Mouse (Mus musculus) hindbrain, embryonic 14.5 days (tissue): ENCODE data around the gene Myct1. TPM values are rescaled to one million over a fixed set of nuclear protein-coding genes. Genes with fewer than 3 reads are reported as not detected.
A peak's percentile ranks its signal among the peaks of the same experiment; 100 is the strongest.

Experiments
- ATAC-seq: fragments of 200-750 bp; cut with Nextera tagmentation; 2 replicates; pipeline ENCODE4 v1.8.0; 2017; ENCODE audit warnings: moderate number of reproducible peaks, mild to moderate bottlenecking, moderate TSS enrichment, moderate library complexity; ENCODE audit not compliant: low FRiP score
- DNase-seq: peaks from one replicate; pipeline ENCODE4 v3.0.0-alpha.2; 2015; ENCODE audit warnings: low spot score
- H3K27ac ChIP-seq: fragments of 300-500 bp; sonication (generic); 2 replicates; pipeline ENCODE4 v1.5.1; 2014; ENCODE audit warnings: mild to moderate bottlenecking, moderate library complexity
- H3K27me3 ChIP-seq: fragments of 300-500 bp; sonication (generic); 2 replicates; pipeline ENCODE4 v1.6.1; 2014; ENCODE audit warnings: mild to moderate bottlenecking, low read length, mixed read lengths; ENCODE audit not compliant: control insufficient read depth, insufficient read depth
- H3K36me3 ChIP-seq: fragments of 300-500 bp; sonication (generic); replicated peaks from 2 replicates; pipeline ENCODE4 v1.6.1; 2014; ENCODE audit not compliant: control insufficient read depth, insufficient read depth
- H3K4me1 ChIP-seq: fragments of 300-500 bp; sonication (generic); replicated peaks from 2 replicates; pipeline ENCODE4 v1.6.1; 2014; ENCODE audit warnings: antibody characterized with exemption, low read length, mixed read lengths; ENCODE audit not compliant: control insufficient read depth, insufficient read depth
- H3K4me2 ChIP-seq: fragments of 300-500 bp; sonication (generic); replicated peaks from 2 replicates; pipeline ENCODE4 v1.6.1; 2014; ENCODE audit warnings: mild to moderate bottlenecking, moderate library complexity
- H3K4me3 ChIP-seq: fragments of 300-500 bp; sonication (generic); replicated peaks from 2 replicates; pipeline ENCODE4 v1.5.1; 2014; ENCODE audit warnings: mild to moderate bottlenecking, low read length
- H3K9ac ChIP-seq: fragments of 300-500 bp; sonication (generic); 2 replicates; pipeline ENCODE4 v1.6.1; 2014
- H3K9me3 ChIP-seq: fragments of 300-500 bp; sonication (generic); 2 replicates; pipeline ENCODE4 v1.6.1; 2016; ENCODE audit warnings: low read length; ENCODE audit not compliant: control insufficient read depth
- WGBS: fragments of 180-500 bp; shearing (Covaris S2); extraction: QIAGEN DNeasy Blood & Tissue Kit; methylation state at CpG from one replicate; pipeline ENCODE4 v1.1.7; 2014; 5-methylcytosine and 5-hydroxymethylcytosine counted together
- polyA plus RNA-seq: library from polyadenylated mRNA; unstranded; fragments of >200 nt; fragmentation: Nextera tagmentation; extraction: Ambion mirVana; gene quantifications from 2 replicates; pipeline ENCODE4 v1.2.1, GENCODE M21; 2014

Myct1 gene
- polyA plus RNA-seq, 1 experiment from 2014 or later, result 1.3 TPM

DNA sequence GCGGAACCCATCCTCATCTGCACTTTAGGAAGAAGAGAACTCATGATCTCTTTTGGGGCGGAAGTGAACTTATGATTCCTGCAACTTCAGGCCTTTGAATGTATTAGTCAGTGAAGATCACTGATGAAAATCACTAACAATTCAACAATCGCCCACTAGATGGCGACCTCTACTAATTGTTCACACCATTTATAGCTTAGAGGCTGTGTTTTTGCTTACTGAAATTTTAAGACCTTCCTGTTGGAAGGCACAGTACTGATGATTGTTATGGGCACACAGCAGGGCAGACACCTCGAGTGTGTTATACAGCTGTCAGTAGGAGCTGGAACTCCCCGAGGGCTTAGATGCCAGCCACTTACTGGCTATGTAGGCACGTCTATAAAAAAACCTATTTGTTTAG lies 6.5 kb downstream of the Myct1 start:
- no peak overlapping the region for H3K4me2 ChIP-seq

DNA sequence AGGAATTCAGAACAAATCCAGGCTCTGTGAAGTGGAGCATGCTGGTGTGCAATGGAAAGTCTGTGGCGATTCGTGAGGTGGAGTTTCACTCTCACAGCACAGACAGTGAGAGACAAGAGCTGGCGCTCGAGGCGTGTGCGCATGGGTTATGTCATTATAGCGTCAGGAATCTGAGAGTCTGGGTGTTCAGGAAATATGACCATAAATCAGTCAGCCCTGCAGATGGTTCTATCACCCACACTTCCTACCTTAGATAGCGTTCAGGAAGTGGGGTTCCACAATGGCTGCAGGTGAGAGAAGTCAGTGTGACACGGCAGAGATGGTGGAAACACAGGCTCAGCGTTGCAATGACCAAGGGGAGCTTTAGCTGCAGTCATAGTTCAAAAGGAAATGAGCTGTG lies 9.9 kb downstream of the Myct1 start:
- DNase-seq (no peak), ATAC-seq (no peak)
- WGBS, result 93% methylated on average over 10 of the region's 10 CpGs

More for the DNA sequence above, 6.5 kb downstream of the Myct1 start:
- DNase-seq, result peak; percentile 92
- Histone ChIP-seq H3K36me3 (no peaks in the 10 kb centered on the region), H3K9me3 (no peaks in the 10 kb centered on the region), H3K4me1 (no peaks in the 10 kb centered on the region), H3K27ac (no peak overlapping the region), H3K27me3 (no peaks in the 10 kb centered on the region), H3K4me3 (no peak overlapping the region), H3K9ac (no peak overlapping the region)
- ATAC-seq, result peak; percentile 89
- WGBS, result 19% methylated on average over 7 of the region's 7 CpGs

DNA sequence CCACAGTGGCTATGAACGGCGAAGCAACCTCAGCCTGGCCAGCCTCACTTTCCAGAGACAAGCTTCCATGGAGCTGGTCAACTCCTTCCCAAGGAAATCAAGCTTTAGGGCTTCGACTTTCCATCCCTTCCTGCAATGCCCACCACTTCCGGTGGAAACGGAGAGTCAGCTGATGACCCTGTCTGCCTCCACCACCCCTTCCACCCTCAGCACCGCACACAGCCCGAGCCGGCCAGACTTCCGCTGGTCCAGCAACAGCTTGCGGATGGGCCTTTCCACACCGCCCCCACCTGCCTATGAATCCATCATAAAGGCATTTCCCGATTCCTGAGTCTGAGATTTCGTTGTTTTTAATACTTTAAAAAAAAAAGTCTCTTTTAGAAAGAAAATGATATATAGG lies 10.8 kb downstream of the Myct1 start:
- no peaks in the 10 kb centered on the region for H3K9me3 ChIP-seq
- H3K4me2 ChIP-seq, result no peak overlapping the region
- H3K9ac ChIP-seq, result no peak overlapping the region
- H3K4me1 ChIP-seq, result no peaks in the 10 kb centered on the region
- H3K27me3 ChIP-seq, result no peaks in the 10 kb centered on the region
- 91% methylated on average over 13 of the region's 13 CpGs for WGBS
- ATAC-seq, result no peak
- DNase-seq, result no peak
- no peak overlapping the region for H3K4me3 ChIP-seq
- no peaks in the 10 kb centered on the region for H3K36me3 ChIP-seq
- H3K27ac ChIP-seq, result no peak overlapping the region

More for the DNA sequence above, 9.9 kb downstream of the Myct1 start:
- no peaks in the 10 kb centered on the region for H3K9me3 ChIP-seq
- H3K4me2 ChIP-seq, result no peak overlapping the region
- H3K4me3 ChIP-seq, result no peak overlapping the region
- no peaks in the 10 kb centered on the region for H3K36me3 ChIP-seq
- no peaks in the 10 kb centered on the region for H3K27me3 ChIP-seq
- no peak overlapping the region for H3K27ac ChIP-seq
- H3K4me1 ChIP-seq, result no peaks in the 10 kb centered on the region
- no peak overlapping the region for H3K9ac ChIP-seq

DNA sequence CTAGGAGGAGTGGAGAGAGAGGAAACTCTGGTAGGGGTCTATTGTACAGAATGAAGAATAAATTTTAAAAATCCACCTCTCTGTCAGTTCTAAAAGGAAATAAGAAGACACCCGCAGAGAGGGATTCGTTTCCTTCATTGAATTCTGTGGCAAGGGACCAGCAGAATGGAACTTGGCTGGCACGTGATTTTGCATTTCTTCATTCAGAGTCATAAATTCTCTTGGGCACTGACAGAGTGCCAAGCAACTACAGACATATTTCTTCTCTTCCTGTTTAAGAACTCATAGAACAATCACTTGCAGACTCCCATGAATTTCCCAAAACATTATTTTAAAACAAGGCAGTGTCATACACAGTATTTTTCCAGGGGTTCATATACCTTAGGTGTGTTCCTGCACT lies 15.3 kb downstream of the Myct1 start:
- no peak overlapping the region for H3K4me2 ChIP-seq
- no peaks in the 10 kb centered on the region for H3K4me1 ChIP-seq
- H3K9ac ChIP-seq, result no peak overlapping the region
- DNase-seq (no peak), ATAC-seq (no peak)
- no peaks in the 10 kb centered on the region for H3K27me3 ChIP-seq
- no peaks in the 10 kb centered on the region for H3K36me3 ChIP-seq
- H3K4me3 ChIP-seq, result no peak overlapping the region
- no peak overlapping the region for H3K27ac ChIP-seq
- 84% methylated on average over 3 of the region's 3 CpGs for WGBS
- H3K9me3 ChIP-seq, result no peaks in the 10 kb centered on the region

DNA sequence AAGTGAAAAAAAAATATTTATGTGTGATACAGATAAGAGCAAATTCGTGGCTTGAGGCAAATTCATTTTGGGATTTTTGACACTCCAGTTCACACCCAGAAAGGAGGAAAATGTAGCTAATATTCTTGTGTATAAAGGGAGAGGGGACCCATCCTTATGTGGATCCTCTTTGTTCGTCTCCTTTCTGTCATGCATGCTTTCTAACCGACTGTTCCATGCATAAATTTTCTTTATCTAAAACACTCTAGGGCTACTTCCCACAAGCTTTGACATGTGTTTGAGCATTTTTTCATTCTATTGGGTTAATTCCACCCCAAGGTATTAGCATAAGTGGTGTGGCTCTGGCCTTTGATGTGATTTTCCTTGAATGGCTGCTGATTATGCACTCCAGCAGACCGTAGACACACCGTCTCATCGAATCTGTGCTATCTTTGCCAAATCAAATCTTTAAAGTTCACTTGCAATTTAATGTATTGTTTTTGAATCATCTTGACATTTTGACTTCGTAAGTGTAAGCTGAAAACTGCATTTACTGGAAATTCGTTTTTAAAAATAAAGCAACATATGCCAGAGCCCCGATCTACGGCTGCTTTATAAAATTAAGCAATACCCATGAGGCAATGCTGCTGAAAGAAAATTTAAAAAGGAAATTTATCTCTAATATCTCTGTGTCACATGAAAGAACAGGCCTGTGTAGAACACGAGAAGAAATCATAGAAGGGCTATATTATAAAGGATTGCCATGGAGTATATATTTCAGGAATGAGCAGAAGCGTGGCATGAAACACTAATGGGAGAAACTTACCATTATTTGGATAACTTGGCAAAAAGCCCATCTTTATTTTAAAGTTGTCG lies 21.8 kb downstream of the Myct1 start:
- no peaks in the 10 kb centered on the region for H3K27me3 ChIP-seq
- 0 out of 2 replicates have a peak overlapping the region, but pooled peaks have one; percentile 21 for H3K27ac ChIP-seq
- WGBS, result 58% methylated on average over 13 of the region's 13 CpGs
- 0 out of 2 replicates have a peak overlapping the region, but pooled peaks have one; percentile 15 for H3K4me2 ChIP-seq
- no peak overlapping the region for H3K9ac ChIP-seq
- DNase-seq, result no peak
- no peak overlapping the region for H3K4me3 ChIP-seq
- no peaks in the 10 kb centered on the region for H3K36me3 ChIP-seq
- H3K4me1 ChIP-seq, result no peaks in the 10 kb centered on the region
- 0 out of 2 replicates have a peak, but pooled peaks have one; percentile 59 for ATAC-seq
- H3K9me3 ChIP-seq, result no peaks in the 10 kb centered on the region

DNA sequence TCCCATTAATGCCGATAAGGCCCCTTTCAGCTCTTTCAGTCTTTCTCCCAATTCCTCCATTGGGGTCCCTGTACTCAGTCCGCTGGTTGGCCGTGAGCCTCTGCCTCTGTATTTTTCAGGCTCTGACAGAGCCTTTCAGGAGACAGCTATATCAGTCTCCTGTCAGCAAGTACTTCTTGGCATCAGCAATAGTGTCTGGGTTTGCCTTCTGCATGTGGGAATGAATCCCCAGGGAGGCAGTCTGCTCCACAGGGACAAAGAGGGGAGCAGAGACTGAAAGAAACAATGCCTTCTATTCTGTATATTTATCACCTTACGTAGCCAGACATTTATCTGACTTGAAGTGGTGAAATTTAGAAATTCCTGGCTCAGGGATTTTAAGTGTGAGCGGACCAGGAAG lies 32.7 kb downstream of the Myct1 start:
- ATAC-seq, result no peak
- Histone ChIP-seq H3K36me3 (no peaks in the 10 kb centered on the region), H3K4me1 (no peaks in the 10 kb centered on the region), H3K27me3 (no peaks in the 10 kb centered on the region), H3K4me2 (no peak overlapping the region), H3K4me3 (no peak overlapping the region), H3K27ac (no peak overlapping the region), H3K9me3 (no peaks in the 10 kb centered on the region; the same call in 1 of the 2 replicates), H3K9ac (no peak overlapping the region)
- DNase-seq, result no peak
- 66% methylated on average over 5 of the region's 5 CpGs for WGBS

DNA sequence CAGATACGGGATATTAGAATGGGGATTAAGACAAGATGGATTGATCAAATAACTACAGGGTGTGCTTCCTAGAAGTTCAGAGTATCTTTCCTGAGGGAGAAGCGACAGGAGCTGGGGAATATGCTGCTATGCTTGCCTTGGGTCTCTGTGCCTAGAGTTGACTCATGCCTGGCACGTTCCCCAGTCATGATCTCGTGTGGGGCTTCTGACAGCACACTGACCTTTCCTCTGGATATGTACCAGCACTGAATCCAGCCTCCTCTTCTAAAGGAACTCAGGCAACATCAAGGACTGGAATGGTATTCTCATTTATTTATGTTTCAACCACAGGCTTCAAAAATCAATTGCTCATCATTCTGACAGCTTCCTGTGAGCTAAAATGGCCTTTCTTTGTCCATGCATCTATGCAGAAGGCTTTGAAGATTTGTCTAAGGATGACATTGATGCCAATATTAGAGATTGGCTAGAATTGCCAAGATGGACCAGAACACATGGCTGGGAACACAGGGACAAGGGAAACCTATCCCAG lies 40.2 kb downstream of the Myct1 start:
- Histone ChIP-seq H3K4me3 (no peak overlapping the region), H3K4me2 (no peak overlapping the region), H3K9ac (no peak overlapping the region), H3K36me3 (no peaks in the 10 kb centered on the region), H3K4me1 (no peaks in the 10 kb centered on the region), H3K9me3 (no peaks in the 10 kb centered on the region; the same call in 1 of the 2 replicates), H3K27ac (no peak overlapping the region), H3K27me3 (no peaks in the 10 kb centered on the region)
- ATAC-seq, result no peak
- DNase-seq, result no peak
- WGBS, result 84% methylated on average over 4 of the region's 4 CpGs

DNA sequence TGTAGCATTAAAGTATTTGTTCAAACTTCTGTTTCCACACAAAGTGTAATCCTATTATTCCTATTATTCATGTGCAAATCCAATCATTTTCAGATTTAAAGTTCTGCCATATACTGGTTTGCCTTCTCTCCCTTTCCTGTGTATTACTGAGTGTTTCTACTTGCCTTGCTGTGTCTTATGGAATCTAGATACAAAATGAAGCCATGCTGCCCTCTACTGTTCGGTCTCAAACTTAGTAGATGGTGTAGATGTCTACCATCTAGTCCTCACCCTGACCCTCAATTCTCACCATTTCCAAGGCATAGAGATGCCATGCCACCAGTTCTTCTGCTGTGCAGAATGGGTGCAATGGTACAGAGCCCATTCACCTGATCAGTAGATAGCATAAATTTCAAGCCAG lies 40.8 kb downstream of the Myct1 start:
- Histone ChIP-seq H3K9me3 (no peaks in the 10 kb centered on the region), H3K4me1 (no peaks in the 10 kb centered on the region), H3K36me3 (no peaks in the 10 kb centered on the region), H3K4me3 (no peak overlapping the region), H3K9ac (no peak overlapping the region), H3K4me2 (no peak overlapping the region), H3K27ac (no peak overlapping the region), H3K27me3 (no peaks in the 10 kb centered on the region)
- 46% methylated on average over 1 of the region's 1 CpGs for WGBS
- peak; percentile 65 for DNase-seq
- peak; percentile 72; the same call in 1 of the 2 replicates for ATAC-seq

DNA sequence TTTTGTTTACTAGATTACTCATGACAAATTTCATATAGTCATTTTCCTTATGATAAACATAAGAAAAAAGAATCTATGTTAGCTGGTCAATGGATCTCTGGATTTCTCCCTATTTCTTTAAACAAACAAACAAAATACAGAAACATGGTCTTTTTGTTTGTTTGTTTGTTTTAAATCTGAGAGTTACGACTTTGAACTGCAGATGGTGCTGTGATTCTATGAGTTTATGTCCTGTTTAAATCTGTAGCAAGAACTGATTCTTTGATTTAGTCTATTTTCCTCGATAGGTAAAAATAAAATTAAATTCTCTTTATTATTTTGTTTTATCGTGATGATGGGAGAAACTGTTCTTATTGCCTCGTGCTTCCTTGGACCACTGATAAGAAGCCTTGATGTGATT lies 43.7 kb downstream of the Myct1 start:
- Histone ChIP-seq H3K4me2 (no peak overlapping the region), H3K4me3 (no peak overlapping the region), H3K27ac (no peak overlapping the region), H3K27me3 (no peaks in the 10 kb centered on the region), H3K36me3 (no peaks in the 10 kb centered on the region), H3K9me3 (no peaks in the 10 kb centered on the region), H3K4me1 (no peaks in the 10 kb centered on the region), H3K9ac (no peak overlapping the region)
- WGBS, result 85% methylated on average over 4 of the region's 4 CpGs
- ATAC-seq (no peak), DNase-seq (no peak)
